Mouse (Mus musculus) E14TG2a.4 (cell line): ENCODE measurements at regions not wholly inside any gene's neighbourhood (a gene's known extent, or its start where the extent isn't known, plus 50 kb on each side); places are given as distances from the start of the nearest gene placed in this dataset.

Source experiments
- H3K27me3 ChIP-seq: 2 replicates; pipeline ENCODE4 v1.6.1; 2014; ENCODE audit warnings: low read length, control low read depth; ENCODE audit not compliant: insufficient read depth
- H3K36me3 ChIP-seq: 2 replicates; pipeline ENCODE4 v1.6.1; 2014; ENCODE audit warnings: low read length, control low read depth; ENCODE audit not compliant: insufficient read depth
- H3K4me1 ChIP-seq: replicated peaks from 2 replicates; pipeline ENCODE4 v1.6.1; 2014; ENCODE audit warnings: low read depth, low read length, control low read depth
- H3K4me3 ChIP-seq: replicated peaks from 2 replicates; pipeline ENCODE4 v1.5.1; 2014; ENCODE audit warnings: mild to moderate bottlenecking, low read length
- H3K9me3 ChIP-seq: 2 replicates; pipeline ENCODE4 v1.6.1; 2014; ENCODE audit warnings: low read length, control low read depth
- CTCF ChIP-seq: conservative IDR thresholded peaks from 2 replicates; pipeline ENCODE4 v1.5.1; 2014; ENCODE audit warnings: low read length
- NANOG ChIP-seq: IDR thresholded peaks from 2 replicates; pipeline ENCODE4 v1.6.1; 2014; ENCODE audit warnings: borderline replicate concordance, low read length, mixed read lengths
- POU5F1 ChIP-seq: IDR thresholded peaks from 2 replicates; pipeline ENCODE4 v1.6.1; 2014; ENCODE audit warnings: low read length, borderline replicate concordance

GRCm38 (mm10) chr11:91749322-91749721 lies 172.0 kb upstream of the Kif2b start:
- TF ChIP-seq CTCF (peak; percentile 68), POU5F1 (no peak), NANOG (no peak)
- H3K27me3 ChIP-seq: no peaks in the 10 kb centered on the region
- no peaks in the 10 kb centered on the region for H3K9me3 ChIP-seq
- no peaks in the 10 kb centered on the region for H3K36me3 ChIP-seq
- no peaks in the 10 kb centered on the region for H3K4me1 ChIP-seq
- H3K4me3 ChIP-seq: no peak overlapping the region
